Mouse (Mus musculus) thymus, postnatal 14 days (tissue): ENCODE results near the gene Mon2.

Source experiments
- DNase-seq: peaks from one replicate; pipeline ENCODE4 v3.0.0; 2021

The Mon2 gene

GRCm38 (mm10) chr10:122960216-122960615 is 116.1 kb downstream of the Mon2 start:
- no peak for DNase-seq

DNA sequence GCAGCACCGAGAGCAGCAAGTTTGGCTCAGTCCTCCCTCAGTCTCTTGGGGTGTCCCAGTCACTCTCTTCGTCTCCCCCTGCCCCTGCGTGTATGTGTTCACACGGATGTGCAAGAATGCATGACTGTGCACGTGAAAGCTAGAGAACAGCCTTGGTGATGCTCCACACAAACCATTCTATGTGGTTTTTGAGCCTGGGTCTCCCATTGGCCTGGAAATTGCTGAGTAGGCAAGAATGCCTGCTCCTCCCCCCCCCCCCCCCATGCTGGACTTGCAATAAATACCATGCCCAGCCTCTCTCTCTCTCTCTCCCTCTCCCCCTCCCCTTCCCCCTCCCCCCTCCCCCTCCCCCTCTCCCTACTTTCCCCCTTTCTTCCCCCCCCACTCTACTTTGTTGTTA is 117.6 kb downstream of the Mon2 start:
- DNase-seq, result no peak

DNA sequence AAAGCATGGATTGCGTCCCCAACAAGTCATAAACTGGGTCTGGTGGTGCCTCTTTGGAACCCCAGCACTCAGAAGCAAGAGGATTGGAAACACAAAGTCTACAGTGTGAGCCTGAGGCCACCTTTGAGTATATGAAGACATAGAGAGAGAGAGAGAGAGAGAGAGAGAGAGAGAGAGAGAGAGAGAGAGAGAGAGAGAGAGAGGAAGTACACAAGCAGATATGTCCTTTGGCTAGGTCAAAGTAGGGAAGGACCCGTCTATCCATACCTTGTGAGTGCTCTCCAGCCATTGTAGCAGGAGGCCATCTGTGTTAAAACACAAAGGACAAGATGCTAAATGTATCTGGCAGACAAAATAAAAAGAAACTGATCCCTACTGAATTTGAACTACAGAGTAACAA is 118.4 kb downstream of the Mon2 start:
- no peak for DNase-seq

DNA sequence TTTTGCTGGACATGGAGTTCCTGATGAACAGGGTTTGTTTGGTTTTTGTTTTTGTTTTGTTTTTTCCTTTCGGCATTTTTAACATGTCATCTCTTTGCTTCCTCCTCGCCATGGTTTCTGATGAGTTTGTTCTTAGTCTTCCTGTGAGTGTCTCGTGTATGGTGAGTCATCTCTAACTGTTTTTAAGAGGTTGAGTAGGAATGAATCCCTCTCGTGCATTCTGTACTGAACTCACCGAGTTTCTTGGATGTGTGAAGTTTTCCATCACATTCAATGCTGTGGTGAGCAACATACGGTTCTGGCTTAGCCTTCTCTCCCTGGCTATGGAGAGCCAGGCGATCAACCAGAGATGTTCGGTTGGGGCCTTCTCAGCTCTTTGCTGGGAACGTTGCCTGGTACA is 122.7 kb downstream of the Mon2 start:
- DNase-seq, result no peak

GRCm38 (mm10) chr10:122950966-122951365 is 125.3 kb downstream of the Mon2 start:
- no peak for DNase-seq

- DNase-seq, result no peak
Observed at GRCm38 (mm10) chr10:122944888-122945287, 131.4 kb downstream of the Mon2 start.

DNA sequence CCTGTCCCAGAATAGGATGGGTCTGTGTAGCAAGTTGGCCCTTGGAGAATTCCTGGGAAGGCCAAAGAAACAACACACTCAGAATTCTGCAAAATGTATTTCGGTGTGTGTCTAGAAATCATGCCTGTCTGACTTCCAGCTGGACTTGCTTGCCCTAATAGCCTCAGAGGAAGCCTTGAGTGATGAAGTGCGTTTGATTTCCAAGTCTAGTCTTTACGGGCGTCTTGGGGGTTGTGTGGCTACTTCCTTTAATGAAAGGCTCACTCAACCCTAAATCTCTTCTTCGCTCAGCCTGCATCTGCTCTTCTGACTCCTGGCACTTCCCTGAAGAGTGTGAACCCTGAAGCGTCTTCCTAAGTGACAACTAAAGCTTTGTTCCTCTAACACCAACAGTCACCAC is 132.5 kb downstream of the Mon2 start:
- DNase-seq, result no peak

- no peak for DNase-seq
Observed at GRCm38 (mm10) chr10:122942771-122943170, 133.5 kb downstream of the Mon2 start.
